Mouse (Mus musculus) brain, embryonic 14.5 days (tissue): Measurements from ENCODE around the gene Gm13090.

Source experiments
- CTCF ChIP-seq: fragments of 200-500 bp; IDR thresholded peaks from 2 replicates; pipeline ENCODE4 v1.5.1; 2012; ENCODE audit warnings: inconsistent platforms, mild to moderate bottlenecking, moderate library complexity, borderline replicate concordance; ENCODE audit not compliant: insufficient read depth, insufficient read length; ENCODE audit errors: extremely low read depth
- POLR2A ChIP-seq: fragments of 200-500 bp; IDR thresholded peaks from 2 replicates; pipeline ENCODE4 v1.6.1; 2012; ENCODE audit warnings: mild to moderate bottlenecking, inconsistent platforms, borderline replicate concordance; ENCODE audit not compliant: poor library complexity, insufficient read depth, insufficient read length, severe bottlenecking; ENCODE audit errors: extremely low read depth

DNA sequence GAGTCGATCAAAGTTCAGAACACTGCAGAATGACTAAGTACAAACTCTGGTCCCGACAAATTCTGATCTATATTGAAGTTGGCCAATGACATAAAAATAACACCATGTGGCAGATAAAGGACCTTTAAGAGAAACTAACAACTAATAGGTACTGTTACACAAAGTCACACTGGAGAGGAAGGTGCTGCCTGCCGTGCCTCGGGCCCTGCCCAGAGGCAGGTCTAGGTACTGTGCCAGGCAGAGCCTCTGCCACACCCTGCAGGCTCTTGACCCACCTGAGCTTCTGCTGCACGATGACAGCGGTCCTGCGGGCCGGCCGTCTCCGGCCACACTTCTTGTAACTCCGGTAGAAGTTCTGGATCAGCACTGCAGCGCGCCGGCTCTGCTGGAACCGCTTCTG, 14.6 kb upstream of the Gm13090 start:
- TF ChIP-seq CTCF (no peak), POLR2A (no peak)
